Mouse (Mus musculus): ENCODE data around the gene Asb17. TPM values are rescaled to one million over a fixed set of nuclear protein-coding genes. Genes with fewer than 3 reads are reported as not detected.
A peak's percentile ranks its signal among the peaks of the same experiment; 100 is the strongest.
"Not testable (repeated sequence)": the region's sequence is repeated elsewhere in the genome, so short reads cannot be mapped to it uniquely, and the experiment has no call there.

Gene Asb17
- total and polyA plus RNA-seq, 3 experiments, result not detected

- H3K27ac ChIP-seq, result no peak overlapping the region
- TF ChIP-seq EP300 (IDR thresholded peaks at IDR 0.05; ENCODE audit: insufficient read depth, low read depth, low read length), result no peak
- no peak for TF ChIP-seq POLR2A (IDR thresholded peaks at IDR 0.05; ENCODE audit: insufficient read depth, low read depth, low read length)
- TF ChIP-seq CTCF (IDR thresholded peaks at IDR 0.05), result no peak
- H3K9ac ChIP-seq (ENCODE audit: low read depth, low read length), result no peak overlapping the region
- H3K79me2 ChIP-seq (replicated peaks; ENCODE audit: control insufficient read depth, insufficient read depth, low read length), result no peaks in the 10 kb centered on the region
- 67% methylated on average over 6 of the region's 6 CpGs for WGBS
- H3K36me3 ChIP-seq (ENCODE audit: control insufficient read depth, insufficient read depth, low read length), result no peaks in the 10 kb centered on the region
- no peak overlapping the region for H3K4me3 ChIP-seq
- intact Hi-C loops (cut with DNase I), result no loop called here
- DNase-seq, result no peak
- H3K4me1 ChIP-seq (ENCODE audit: control insufficient read depth, insufficient read depth, low read length), result no peaks in the 10 kb centered on the region
- H3K27me3 ChIP-seq (ENCODE audit: control insufficient read depth, insufficient read depth, low read length), result no peaks in the 10 kb centered on the region
These were observed 17.4 kb upstream of the Asb17 start for GRCm38 (mm10) chr3:153826616-153827015.

DNA sequence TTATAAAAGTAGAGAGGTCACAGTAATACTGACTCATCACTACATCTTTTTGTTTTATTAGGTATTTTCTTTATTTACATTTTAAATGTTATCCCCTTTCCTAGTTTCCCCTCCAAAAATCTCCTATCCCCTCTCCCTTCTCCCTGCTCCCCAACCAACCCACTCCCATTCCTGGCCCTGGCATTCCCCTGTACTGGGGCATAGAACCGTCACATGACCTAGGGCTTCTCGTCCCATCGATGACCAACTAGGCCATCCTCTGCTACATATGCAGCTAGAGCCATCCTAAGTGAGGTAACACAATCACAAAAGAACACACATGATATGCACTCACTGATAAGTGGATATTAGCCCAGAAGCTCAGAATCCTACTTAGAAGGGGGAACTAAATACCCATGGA is 14.2 kb upstream of the Asb17 start:
- H3K9ac ChIP-seq (ENCODE audit: low read depth, low read length); H3K4me3 ChIP-seq; DNase-seq; H3K36me3 ChIP-seq (ENCODE audit: control insufficient read depth, insufficient read depth, low read length); H3K4me1 ChIP-seq (ENCODE audit: control insufficient read depth, insufficient read depth, low read length); H3K79me2 ChIP-seq (replicated peaks; ENCODE audit: control insufficient read depth, insufficient read depth, low read length); H3K27ac ChIP-seq; H3K27me3 ChIP-seq (ENCODE audit: control insufficient read depth, insufficient read depth, low read length); intact Hi-C loops (cut with DNase I): not testable (repeated sequence)
- 92% methylated on average over 3 of the region's 3 CpGs for WGBS

GRCm38 (mm10) chr3:153831014-153831872 is 12.8 kb upstream of the Asb17 start:
- 78% methylated on average over 11 of the region's 11 CpGs for WGBS
- Histone ChIP-seq H3K4me3 (no peak overlapping the region), H3K79me2 (replicated peaks; ENCODE audit: control insufficient read depth, insufficient read depth, low read length) (no peaks in the 10 kb centered on the region), H3K27me3 (ENCODE audit: control insufficient read depth, insufficient read depth, low read length) (no peaks in the 10 kb centered on the region), H3K36me3 (ENCODE audit: control insufficient read depth, insufficient read depth, low read length) (no peaks in the 10 kb centered on the region), H3K27ac (no peak overlapping the region), H3K9ac (ENCODE audit: low read depth, low read length) (no peak overlapping the region), H3K4me1 (ENCODE audit: control insufficient read depth, insufficient read depth, low read length) (no peaks in the 10 kb centered on the region)
- intact Hi-C loops (cut with DNase I), result no loop called here
- DNase-seq, result no peak
- TF ChIP-seq EP300 (IDR thresholded peaks at IDR 0.05; ENCODE audit: insufficient read depth, low read depth, low read length) (no peak), CTCF (IDR thresholded peaks at IDR 0.05) (peak; percentile 29; the same call in 1 of the 2 replicates)

- 74% methylated on average over 4 of the region's 4 CpGs for WGBS
- Histone ChIP-seq H3K27ac (no peak overlapping the region), H3K27me3 (ENCODE audit: control insufficient read depth, insufficient read depth, low read length) (no peaks in the 10 kb centered on the region), H3K9ac (ENCODE audit: low read depth, low read length) (no peak overlapping the region), H3K4me3 (no peak overlapping the region), H3K4me1 (ENCODE audit: control insufficient read depth, insufficient read depth, low read length) (no peaks in the 10 kb centered on the region), H3K36me3 (ENCODE audit: control insufficient read depth, insufficient read depth, low read length) (no peaks in the 10 kb centered on the region), H3K79me2 (replicated peaks; ENCODE audit: control insufficient read depth, insufficient read depth, low read length) (no peaks in the 10 kb centered on the region)
- TF ChIP-seq EP300 (IDR thresholded peaks at IDR 0.05; ENCODE audit: insufficient read depth, low read depth, low read length), result no peak
- no peak for TF ChIP-seq CTCF (IDR thresholded peaks at IDR 0.05)
- no peak for TF ChIP-seq POLR2A (IDR thresholded peaks at IDR 0.05; ENCODE audit: insufficient read depth, low read depth, low read length)
- intact Hi-C loops (cut with DNase I), result no loop called here
- no peak for DNase-seq
These were observed 11.9 kb upstream of the Asb17 start for GRCm38 (mm10) chr3:153831873-153832653.

DNA sequence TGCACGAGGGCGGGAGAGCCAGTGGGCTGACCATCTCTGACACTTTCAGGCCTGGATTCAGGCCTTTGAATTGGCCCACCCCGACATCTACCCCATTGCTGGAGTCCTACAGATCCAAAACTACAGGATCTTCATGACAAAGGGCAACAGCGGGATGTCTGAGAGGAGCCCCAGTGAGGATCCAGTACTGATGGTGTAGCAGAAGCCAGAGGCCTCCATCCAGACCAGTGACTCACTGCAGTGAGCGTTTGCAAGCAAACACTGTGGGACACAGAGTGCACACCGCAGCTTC is 11.4 kb upstream of the Asb17 start:
- intact Hi-C loops (cut with DNase I), result no loop called here
- H3K4me1 ChIP-seq (ENCODE audit: control insufficient read depth, insufficient read depth, low read length), result no peaks in the 10 kb centered on the region
- TF ChIP-seq POLR2A (IDR thresholded peaks at IDR 0.05; ENCODE audit: insufficient read depth, low read depth, low read length), result no peak
- TF ChIP-seq CTCF (IDR thresholded peaks at IDR 0.05), result no peak
- no peak for TF ChIP-seq EP300 (IDR thresholded peaks at IDR 0.05; ENCODE audit: insufficient read depth, low read depth, low read length)
- H3K9ac ChIP-seq (ENCODE audit: low read depth, low read length), result no peak overlapping the region
- H3K4me3 ChIP-seq, result no peak overlapping the region
- H3K36me3 ChIP-seq (ENCODE audit: control insufficient read depth, insufficient read depth, low read length), result no peaks in the 10 kb centered on the region
- 87% methylated on average over 6 of the region's 6 CpGs for WGBS
- no peaks in the 10 kb centered on the region for H3K27me3 ChIP-seq (ENCODE audit: control insufficient read depth, insufficient read depth, low read length)
- no peak overlapping the region for H3K27ac ChIP-seq
- DNase-seq, result no peak
- H3K79me2 ChIP-seq (replicated peaks; ENCODE audit: control insufficient read depth, insufficient read depth, low read length), result no peaks in the 10 kb centered on the region

DNA sequence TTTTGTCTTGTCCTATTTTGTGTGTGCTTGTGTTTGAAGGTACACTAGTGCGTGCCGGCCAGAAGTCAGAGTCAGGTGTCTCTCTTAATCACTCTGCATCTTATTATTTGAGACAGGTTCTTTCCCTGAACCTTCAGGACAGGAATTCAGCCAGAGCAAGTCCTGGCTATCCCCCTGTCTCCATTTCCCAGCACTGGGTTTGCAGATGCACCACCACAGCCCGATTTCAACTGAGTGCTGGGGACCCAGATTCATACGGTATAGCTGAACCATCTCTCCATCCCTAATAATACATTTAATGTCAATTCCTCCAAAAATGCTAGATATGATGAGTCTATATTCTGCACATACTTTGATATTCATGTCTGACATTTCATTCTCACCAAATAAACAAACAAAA is 9.9 kb upstream of the Asb17 start:
- Histone ChIP-seq H3K27ac (no peak overlapping the region), H3K79me2 (replicated peaks; ENCODE audit: control insufficient read depth, insufficient read depth, low read length) (no peaks in the 10 kb centered on the region), H3K4me3 (no peak overlapping the region), H3K9ac (ENCODE audit: low read depth, low read length) (no peak overlapping the region), H3K4me1 (ENCODE audit: control insufficient read depth, insufficient read depth, low read length) (no peaks in the 10 kb centered on the region), H3K36me3 (ENCODE audit: control insufficient read depth, insufficient read depth, low read length) (no peaks in the 10 kb centered on the region), H3K27me3 (ENCODE audit: control insufficient read depth, insufficient read depth, low read length) (no peaks in the 10 kb centered on the region)
- no peak for TF ChIP-seq POLR2A (IDR thresholded peaks at IDR 0.05; ENCODE audit: insufficient read depth, low read depth, low read length)
- TF ChIP-seq CTCF (IDR thresholded peaks at IDR 0.05), result no peak
- no peak for TF ChIP-seq EP300 (IDR thresholded peaks at IDR 0.05; ENCODE audit: insufficient read depth, low read depth, low read length)
- intact Hi-C loops (cut with DNase I), result no loop called here
- WGBS, result 91% methylated on average over 4 of the region's 4 CpGs
- DNase-seq, result no peak
